9 mouse cellular contexts compared by ENCODE assay signal in the genomic region with DNA sequence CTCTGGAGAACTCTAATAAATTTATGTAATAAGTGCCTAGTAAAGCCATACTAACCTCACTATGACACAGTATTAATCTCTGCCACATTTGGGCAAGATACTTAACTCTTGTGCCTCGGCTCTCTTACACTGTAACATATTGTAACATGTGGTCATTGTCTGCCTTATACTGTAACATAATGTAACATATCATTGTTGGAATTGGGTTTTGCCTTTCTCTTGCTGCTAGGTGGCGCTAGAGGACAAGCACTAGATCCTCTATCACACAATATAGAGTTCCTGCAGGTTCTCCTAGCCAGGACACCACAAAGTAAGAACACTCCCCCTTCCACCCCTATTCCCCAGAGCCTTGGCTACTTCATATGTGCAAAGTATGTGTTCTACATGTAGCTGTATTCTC. TPM values are rescaled to one million over a fixed set of nuclear protein-coding genes. Genes with fewer than 3 reads are reported as not detected.
DNase-seq lines count a peak whose midpoint lies in the region; ATAC-seq lines count a peak whose summit lies in the region.
"Had no signal": no experiment of that assay in that cellular context is flagged by ENCODE, and none has a peak within 500 bp of the region (broad histone marks: within the 10 kb centered on the region; RNA-seq: fewer than 3 reads in every experiment).

No protein-coding gene starts in this region.

- peaks cover 20% of the 10 kb centered on the region; the same call in 1 of the 2 replicates for H3K27me3 ChIP-seq in kidney, embryonic 15.5 days

- no peak overlapping the region for H3K9ac ChIP-seq in kidney, embryonic 15.5 days
- H3K9ac ChIP-seq: limb, embryonic 12.5 days had no signal

- H3K4me2 ChIP-seq in kidney, embryonic 15.5 days, result no peak overlapping the region
- H3K4me2 ChIP-seq: limb, embryonic 12.5 days had no signal

- H3K27ac ChIP-seq in kidney, embryonic 15.5 days, result no peak overlapping the region
- H3K27ac ChIP-seq: limb, embryonic 12.5 days had no signal

- DNase-seq in kidney, adult 18-20 months, result peak; percentile 21
- peak; percentile 27 for DNase-seq in CD4-positive helper T cell, adult 2 months (ENCODE audit: low read depth, low spot score)
- peak; percentile 82 for DNase-seq in MN1 (ENCODE audit: low spot score)
- peak; percentile 48 for DNase-seq in forelimb bud, embryonic 11.5 days (ENCODE audit: low read depth, low spot score)
- DNase-seq in frontal cortex, postnatal 25 days (ENCODE audit: low spot score in 2 of 2), result no peak
- no peak for DNase-seq in heart, adult 11 months

- no peak overlapping the region for H3K4me3 ChIP-seq in kidney, embryonic 15.5 days (replicated peaks)
- H3K4me3 ChIP-seq: limb, embryonic 12.5 days had no signal

- H3K4me1 ChIP-seq in kidney, embryonic 15.5 days, result no peaks in the 10 kb centered on the region
- H3K4me1 ChIP-seq: limb, embryonic 12.5 days had no signal

- ATAC-seq in kidney, embryonic 15.5 days (replicated peaks; ENCODE audit: low FRiP score), result no peak
- peak; percentile 58 for ATAC-seq in megakaryocyte, adult 5-6 weeks (ENCODE audit: poor library complexity, severe bottlenecking)

- H3K36me3 ChIP-seq in kidney, embryonic 15.5 days, result no peaks in the 10 kb centered on the region
- H3K36me3 ChIP-seq: limb, embryonic 12.5 days had no signal

- no peaks in the 10 kb centered on the region for H3K9me3 ChIP-seq in kidney, embryonic 15.5 days (replicated peaks)
- H3K9me3 ChIP-seq: limb, embryonic 12.5 days had no signal

- WGBS in kidney, embryonic 15.5 days, result 46% methylated on average over 2 of the region's 2 CpGs

RNA-seq across cellular contexts. Expression of a gene that starts 36.2 kb away (rescaled TPM):
- 0.91 and 1.5 TPM in 2 replicates for polyA plus RNA-seq in kidney, embryonic 15.5 days (2015; fragmentation: Nextera tagmentation; extraction: Ambion mirVana)
- total RNA-seq in megakaryocyte, adult 5-6 weeks (2015), result not detected in 2 replicates
- total RNA-seq in megakaryocyte, adult 5-6 weeks (2017), result not detected in 2 replicates

Comparison
In these comparisons a context has a peak if more than half of its experiments do, and no peak if none do; other contexts are left out.
1. DNase-seq: peak in kidney, adult 18-20 months (single experiment), CD4-positive helper T cell, adult 2 months (single experiment), MN1 (single experiment) and forelimb bud, embryonic 11.5 days (single experiment); none in frontal cortex, postnatal 25 days (0 of 2) and heart, adult 11 months (single experiment).